Mouse (Mus musculus): ENCODE measurements around the gene Clip4. TPM values are rescaled to one million over a fixed set of nuclear protein-coding genes. Genes with fewer than 3 reads are reported as not detected.

Gene Clip4
- total RNA-seq, 1 experiment = 6.1 TPM

DNA sequence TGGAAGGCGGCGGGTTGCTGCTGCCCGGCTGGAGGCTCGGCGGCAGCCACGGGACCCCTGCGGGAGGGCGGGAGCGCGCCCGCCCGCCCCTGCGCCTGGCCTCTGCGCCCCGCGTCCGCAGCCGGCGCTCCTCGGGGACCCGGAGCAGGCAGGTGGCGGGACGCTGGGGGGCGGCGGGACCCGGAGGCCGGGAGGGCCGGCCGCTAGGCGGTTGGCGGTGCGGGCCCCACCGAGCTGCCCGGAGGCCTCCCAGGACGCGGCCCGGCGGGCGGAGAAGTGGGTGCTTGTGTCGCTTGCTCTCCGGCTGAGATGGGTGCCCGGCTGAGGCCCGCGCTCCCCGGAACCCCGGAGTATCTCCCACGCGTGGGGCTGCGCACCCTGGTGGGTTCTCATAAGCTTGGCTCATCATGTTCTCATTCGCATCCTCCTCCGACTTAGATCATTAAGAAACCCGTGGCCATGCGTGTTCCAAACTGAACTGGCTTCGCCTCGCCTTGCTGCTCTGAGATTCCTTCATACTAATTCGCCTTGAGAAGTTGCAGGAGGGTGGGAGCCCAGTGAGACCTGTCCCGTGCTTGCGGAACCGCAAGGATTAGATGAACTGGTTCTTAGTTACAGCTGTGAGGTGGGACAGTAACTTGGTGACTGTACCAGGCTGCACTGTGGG lies 14.6 kb downstream of the Clip4 start:
- peak; percentile 16 for DNase-seq (ENCODE audit: low read depth, low spot score)
- H3K9me3 ChIP-seq (ENCODE audit: control insufficient read depth, insufficient read depth, low read depth, low read length) = no peaks in the 10 kb centered on the region
- in situ Hi-C loops (cut with MboI; ENCODE audit: low sequenced_read_pairs in 2 of 2, unreplicated experiment in 2 of 2) = no loop called here
- no peak for TF ChIP-seq ZNF384 (IDR thresholded peaks at IDR 0.05; ENCODE audit: low read depth, low read length)
- TF ChIP-seq ZC3H11A (IDR thresholded peaks at IDR 0.05; ENCODE audit: borderline replicate concordance, low read depth, low read length) = no peak
- TF ChIP-seq HCFC1 (IDR thresholded peaks at IDR 0.05; ENCODE audit: borderline replicate concordance, insufficient read depth, low read length) = no peak
- TF ChIP-seq CHD2 (IDR thresholded peaks at IDR 0.05; ENCODE audit: low read depth, low read length) = no peak
- no peak for TF ChIP-seq MAFK (IDR thresholded peaks at IDR 0.05; ENCODE audit: insufficient read depth, low read depth, low read length)
- H3K4me1 ChIP-seq (ENCODE audit: control insufficient read depth in 2 of 2, insufficient read depth in 2 of 2, low read length in 2 of 2, poor library complexity in 1 of 2) = peaks cover 0 to 3% of the 10 kb centered on the region in 2 experiments; a peak in 1 of 4 replicates
- peak overlapping the region; percentile 77 for H3K9ac ChIP-seq (ENCODE audit: insufficient read depth, low read depth, low read length, poor library complexity, severe bottlenecking)
- H3K27ac ChIP-seq (ENCODE audit: insufficient read depth, low read depth, low read length, poor library complexity, severe bottlenecking) = no peak overlapping the region
- H3K4me3 ChIP-seq (ENCODE audit: insufficient read depth in 1 of 2, low read depth in 1 of 2, low read length in 2 of 2, poor library complexity in 1 of 2, severe bottlenecking in 1 of 2) = peak overlapping the region; percentile 84 to 91
- no peaks in the 10 kb centered on the region for H3K36me3 ChIP-seq (ENCODE audit: control insufficient read depth, insufficient read depth, low read length, poor library complexity, severe bottlenecking)

DNA sequence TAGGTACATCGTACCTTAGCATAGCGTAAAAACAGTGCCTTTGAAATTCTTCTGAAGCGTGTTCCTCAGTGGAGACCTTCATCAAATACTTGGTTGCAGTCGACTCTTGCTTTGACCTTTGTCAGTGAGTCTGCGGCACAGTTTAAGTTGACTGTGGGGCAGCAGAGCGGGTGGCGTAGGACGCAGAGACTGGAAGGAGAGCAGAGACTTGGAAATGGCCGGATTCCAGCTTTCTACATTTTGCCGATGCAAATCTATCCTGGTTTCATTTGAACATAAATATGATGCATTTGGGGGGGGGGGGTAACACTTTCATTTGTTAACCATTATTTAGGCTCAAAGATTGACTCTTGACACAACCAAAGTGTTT lies 15.1 kb downstream of the Clip4 start:
- TF ChIP-seq ZNF384 (IDR thresholded peaks at IDR 0.05; ENCODE audit: low read depth, low read length) (no peak), CHD2 (IDR thresholded peaks at IDR 0.05; ENCODE audit: low read depth, low read length) (no peak), ZC3H11A (IDR thresholded peaks at IDR 0.05; ENCODE audit: borderline replicate concordance, low read depth, low read length) (no peak), MAFK (IDR thresholded peaks at IDR 0.05; ENCODE audit: insufficient read depth, low read depth, low read length) (no peak), HCFC1 (IDR thresholded peaks at IDR 0.05; ENCODE audit: borderline replicate concordance, insufficient read depth, low read length) (no peak)
- Histone ChIP-seq H3K4me3 (ENCODE audit: insufficient read depth in 1 of 2, low read depth in 1 of 2, low read length in 2 of 2, poor library complexity in 1 of 2, severe bottlenecking in 1 of 2) (peak overlapping the region; percentile 84 to 91), H3K9me3 (ENCODE audit: control insufficient read depth, insufficient read depth, low read depth, low read length) (no peaks in the 10 kb centered on the region), H3K4me1 (ENCODE audit: control insufficient read depth in 2 of 2, insufficient read depth in 2 of 2, low read length in 2 of 2, poor library complexity in 1 of 2) (peaks cover 0 to 3% of the 10 kb centered on the region in 2 experiments; a peak in 1 of 4 replicates), H3K27ac (ENCODE audit: insufficient read depth, low read depth, low read length, poor library complexity, severe bottlenecking) (no peak overlapping the region), H3K36me3 (ENCODE audit: control insufficient read depth, insufficient read depth, low read length, poor library complexity, severe bottlenecking) (no peaks in the 10 kb centered on the region), H3K9ac (ENCODE audit: insufficient read depth, low read depth, low read length, poor library complexity, severe bottlenecking) (peak overlapping the region; percentile 77)
- in situ Hi-C loops (cut with MboI; ENCODE audit: low sequenced_read_pairs in 2 of 2, unreplicated experiment in 2 of 2) = no loop called here
- DNase-seq (ENCODE audit: low read depth, low spot score) = no peak

DNA sequence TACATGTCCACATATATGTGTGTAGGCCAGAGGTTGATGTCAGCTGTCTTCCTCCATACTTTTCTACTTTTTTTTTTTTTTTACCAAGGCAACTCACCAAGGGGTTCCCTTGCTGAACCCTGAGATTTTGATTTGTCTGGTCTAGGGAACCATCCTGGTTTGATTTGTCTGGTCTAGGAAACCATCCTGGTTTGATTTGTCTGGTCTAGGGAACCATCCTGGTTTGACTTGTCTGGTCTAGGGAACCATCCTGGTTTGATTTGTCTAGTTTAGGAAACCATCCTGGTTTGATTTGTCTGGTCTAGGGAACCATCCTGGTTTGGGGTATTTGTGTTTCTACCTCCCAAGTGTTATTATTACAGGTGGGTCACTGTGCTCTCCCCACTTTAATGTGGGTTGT lies 18.2 kb downstream of the Clip4 start:
- peaks cover 0 to 3% of the 10 kb centered on the region in 2 experiments; a peak in 1 of 4 replicates for H3K4me1 ChIP-seq (ENCODE audit: control insufficient read depth in 2 of 2, insufficient read depth in 2 of 2, low read length in 2 of 2, poor library complexity in 1 of 2)

DNA sequence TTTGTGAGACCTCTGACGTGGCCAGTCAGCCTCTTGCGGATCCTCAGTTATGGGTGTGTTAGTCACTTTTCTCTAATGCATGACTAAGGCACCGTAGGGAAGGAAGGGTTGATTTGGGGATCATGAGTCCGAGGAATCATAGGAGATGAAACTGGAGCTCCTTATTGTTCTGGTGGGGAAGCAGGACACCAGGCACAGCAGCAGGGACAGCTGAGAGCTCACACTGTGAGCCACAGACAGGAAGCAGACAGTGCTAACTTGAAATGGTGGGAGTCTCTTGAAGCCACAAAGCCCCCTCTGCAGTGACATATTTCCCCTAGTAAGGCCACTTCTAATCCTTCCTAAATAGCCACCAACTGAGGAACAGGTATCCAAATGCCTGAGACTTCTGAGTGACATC lies 22.8 kb downstream of the Clip4 start:
- H3K4me3 ChIP-seq (ENCODE audit: insufficient read depth in 1 of 2, low read depth in 1 of 2, low read length in 2 of 2, poor library complexity in 1 of 2, severe bottlenecking in 1 of 2) = no peak overlapping the region
- DNase-seq (ENCODE audit: low read depth, low spot score) = no peak
- H3K4me1 ChIP-seq (ENCODE audit: control insufficient read depth in 2 of 2, insufficient read depth in 2 of 2, low read length in 2 of 2, poor library complexity in 1 of 2) = no peaks in the 10 kb centered on the region
- in situ Hi-C loops (cut with MboI; ENCODE audit: low sequenced_read_pairs in 2 of 2, unreplicated experiment in 2 of 2) = no loop called here
- TF ChIP-seq CHD2 (IDR thresholded peaks at IDR 0.05; ENCODE audit: low read depth, low read length) (no peak), ZNF384 (IDR thresholded peaks at IDR 0.05; ENCODE audit: low read depth, low read length) (no peak), MAFK (IDR thresholded peaks at IDR 0.05; ENCODE audit: insufficient read depth, low read depth, low read length) (no peak), HCFC1 (IDR thresholded peaks at IDR 0.05; ENCODE audit: borderline replicate concordance, insufficient read depth, low read length) (no peak), ZC3H11A (IDR thresholded peaks at IDR 0.05; ENCODE audit: borderline replicate concordance, low read depth, low read length) (no peak)
- H3K27ac ChIP-seq (ENCODE audit: insufficient read depth, low read depth, low read length, poor library complexity, severe bottlenecking) = no peak overlapping the region
- no peak overlapping the region for H3K9ac ChIP-seq (ENCODE audit: insufficient read depth, low read depth, low read length, poor library complexity, severe bottlenecking)
- no peaks in the 10 kb centered on the region for H3K36me3 ChIP-seq (ENCODE audit: control insufficient read depth, insufficient read depth, low read length, poor library complexity, severe bottlenecking)
- H3K9me3 ChIP-seq (ENCODE audit: control insufficient read depth, insufficient read depth, low read depth, low read length) = no peaks in the 10 kb centered on the region

More for the DNA sequence above, 18.2 kb downstream of the Clip4 start:
- Histone ChIP-seq H3K36me3 (ENCODE audit: control insufficient read depth, insufficient read depth, low read length, poor library complexity, severe bottlenecking) (no peaks in the 10 kb centered on the region), H3K4me3 (ENCODE audit: insufficient read depth in 1 of 2, low read depth in 1 of 2, low read length in 2 of 2, poor library complexity in 1 of 2, severe bottlenecking in 1 of 2) (0 out of 4 replicates have a peak overlapping the region, but pooled peaks of 1 of the 2 experiments have one; percentile 15), H3K27ac (ENCODE audit: insufficient read depth, low read depth, low read length, poor library complexity, severe bottlenecking) (no peak overlapping the region), H3K9me3 (ENCODE audit: control insufficient read depth, insufficient read depth, low read depth, low read length) (no peaks in the 10 kb centered on the region), H3K9ac (ENCODE audit: insufficient read depth, low read depth, low read length, poor library complexity, severe bottlenecking) (no peak overlapping the region)
- in situ Hi-C loops (cut with MboI; ENCODE audit: low sequenced_read_pairs in 2 of 2, unreplicated experiment in 2 of 2) = no loop called here
- DNase-seq (ENCODE audit: low read depth, low spot score) = no peak
- TF ChIP-seq CHD2 (IDR thresholded peaks at IDR 0.05; ENCODE audit: low read depth, low read length) = no peak
- TF ChIP-seq HCFC1 (IDR thresholded peaks at IDR 0.05; ENCODE audit: borderline replicate concordance, insufficient read depth, low read length) = peak; percentile 68; the same call in 1 of the 2 replicates
